Mouse (Mus musculus) T-helper 17 cell (primary cell): ENCODE measurements around the gene Gng8.

Experiments used
- in situ Hi-C, 2 experiments: fragments of 300-600 bp; cut with MboI, MseI; formaldehyde crosslinking; loops; 1 replicate in 1 of 2; 2 replicates in 1 of 2; pipeline ENCODE4 v1.15.1; 2025; ENCODE audit warnings: high pct_unique_total_duplicates in 2 of 2

Gene Gng8

DNA sequence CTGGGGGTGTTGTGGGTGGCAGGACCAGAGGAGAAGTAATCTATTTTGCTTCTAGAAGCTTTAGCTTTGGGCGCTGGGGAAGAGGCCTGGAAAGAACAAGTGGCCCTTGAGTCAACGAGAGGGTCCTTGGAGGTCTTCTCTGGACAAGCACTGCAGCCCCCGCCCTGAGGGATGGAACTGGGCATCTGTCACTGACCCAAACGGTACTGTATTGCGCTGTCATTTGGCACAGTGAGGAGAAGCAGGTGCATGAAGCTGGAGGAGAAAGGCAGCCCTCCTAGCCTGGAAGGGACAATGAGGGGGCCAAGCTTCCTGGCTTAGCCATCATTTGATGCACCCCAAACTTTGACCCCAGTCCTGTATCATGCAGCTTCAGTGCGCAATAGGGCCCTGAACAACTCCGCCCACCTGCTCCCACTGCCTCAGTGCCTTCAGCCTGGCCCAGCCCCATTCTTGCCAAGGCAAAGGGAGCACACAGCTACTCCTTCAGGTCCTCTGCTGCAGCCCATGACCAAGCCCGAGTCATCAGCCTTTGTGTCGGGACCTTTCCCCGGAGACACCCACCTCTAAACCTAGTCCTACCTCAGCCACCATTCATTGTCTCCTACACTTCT lies 30.9 kb downstream of the Gng8 start:
- in situ Hi-C loops = loop anchor here (5.0 kb wide), 2 partner anchors 50 to 105 kb away; partner anchors contain the start of genes Fkrp (in 2 of the 2) and Strn4 (in 2 of the 2)

- in situ Hi-C loops = loop anchor here (5.0 kb wide), 2 partner anchors 51 to 106 kb away; partner anchors contain the start of genes Fkrp (in 2 of the 2) and Strn4 (in 2 of the 2)
Observed at GRCm38 (mm10) chr7:16923283-16924036, 31.9 kb downstream of the Gng8 start.

DNA sequence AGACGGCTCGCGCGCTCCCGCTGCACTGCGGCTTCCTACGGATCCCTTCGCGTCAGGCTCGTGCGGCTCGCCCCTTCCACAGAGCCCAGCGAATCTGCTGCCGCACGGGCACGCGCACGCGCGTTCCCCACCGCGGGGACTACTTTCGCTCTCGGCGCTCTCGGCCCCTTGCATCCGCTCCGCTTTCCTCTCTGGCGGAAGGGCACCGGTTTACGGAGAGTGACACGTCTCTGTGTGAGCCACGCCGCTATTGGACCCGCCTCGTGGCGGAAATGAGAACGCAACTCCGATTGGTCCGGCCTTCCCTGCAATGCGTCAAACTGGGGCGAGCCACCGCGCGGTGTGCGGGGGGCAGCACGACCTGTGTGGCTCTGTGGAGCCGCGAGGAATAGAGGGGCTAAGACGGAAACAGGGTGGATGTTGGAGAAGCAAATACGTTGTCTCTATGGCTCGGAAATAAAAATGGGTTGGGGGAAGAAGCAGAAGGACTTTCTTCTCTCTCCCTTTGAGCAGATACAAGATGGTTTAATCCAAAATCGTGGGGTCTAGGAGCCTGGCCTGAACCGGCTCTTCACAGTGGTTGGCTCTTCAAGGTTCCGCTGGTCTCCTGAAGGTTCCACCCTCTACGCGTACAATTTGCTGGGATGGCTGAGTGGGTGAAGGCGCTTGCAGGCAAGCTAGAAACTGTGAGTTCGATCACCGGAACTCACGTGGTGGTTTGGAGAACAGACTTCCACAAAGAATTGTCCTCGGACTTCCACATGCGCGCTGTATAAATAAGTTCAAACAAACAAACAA lies 32.6 kb downstream of the Gng8 start, which contains the start of gene Calm3:
Calm3 (minus strand) TSS at position 78 of the 798 bp plus-strand sequence.
- in situ Hi-C loops = loop anchor here (5.0 kb wide), 2 partner anchors 52 to 107 kb away; partner anchors contain the start of genes Fkrp (in 2 of the 2) and Strn4 (in 2 of the 2)

GRCm38 (mm10) chr7:16928341-16928740 lies 36.8 kb downstream of the Gng8 start:
- in situ Hi-C loops = no loop called here

GRCm38 (mm10) chr7:16930850-16931249 lies 39.3 kb downstream of the Gng8 start:
- in situ Hi-C loops = no loop called here

DNA sequence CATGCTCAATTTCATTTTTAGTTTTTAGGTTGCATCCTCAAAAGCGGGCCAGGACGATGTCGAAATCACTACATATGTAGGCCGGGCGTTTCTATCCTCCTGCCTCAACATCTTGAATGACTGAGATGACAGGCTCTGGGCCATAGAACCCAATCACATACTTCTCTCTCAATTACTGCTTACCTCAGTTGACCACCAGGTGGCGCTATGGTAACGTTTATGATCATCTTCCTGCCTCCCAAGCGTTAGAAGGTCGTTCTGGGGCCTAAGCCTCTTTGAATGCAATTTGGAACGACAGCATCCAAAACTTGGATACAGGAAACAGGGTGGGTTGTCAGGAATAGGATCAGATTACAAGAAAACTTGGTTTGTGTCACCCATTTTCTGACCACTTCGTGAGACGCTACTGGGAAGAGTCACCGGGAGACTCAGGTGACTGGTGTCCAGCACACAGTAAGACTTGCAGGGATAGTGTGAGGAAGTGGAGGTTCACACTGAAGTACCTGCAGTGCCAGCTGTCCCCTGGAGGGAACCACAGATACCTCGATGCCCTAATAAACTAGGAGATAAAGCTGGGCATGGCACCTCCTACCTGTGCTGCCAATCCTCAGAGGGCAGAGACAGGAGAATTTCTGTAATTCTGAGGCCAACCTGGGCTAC lies 40.5 kb downstream of the Gng8 start:
- in situ Hi-C loops = no loop called here

DNA sequence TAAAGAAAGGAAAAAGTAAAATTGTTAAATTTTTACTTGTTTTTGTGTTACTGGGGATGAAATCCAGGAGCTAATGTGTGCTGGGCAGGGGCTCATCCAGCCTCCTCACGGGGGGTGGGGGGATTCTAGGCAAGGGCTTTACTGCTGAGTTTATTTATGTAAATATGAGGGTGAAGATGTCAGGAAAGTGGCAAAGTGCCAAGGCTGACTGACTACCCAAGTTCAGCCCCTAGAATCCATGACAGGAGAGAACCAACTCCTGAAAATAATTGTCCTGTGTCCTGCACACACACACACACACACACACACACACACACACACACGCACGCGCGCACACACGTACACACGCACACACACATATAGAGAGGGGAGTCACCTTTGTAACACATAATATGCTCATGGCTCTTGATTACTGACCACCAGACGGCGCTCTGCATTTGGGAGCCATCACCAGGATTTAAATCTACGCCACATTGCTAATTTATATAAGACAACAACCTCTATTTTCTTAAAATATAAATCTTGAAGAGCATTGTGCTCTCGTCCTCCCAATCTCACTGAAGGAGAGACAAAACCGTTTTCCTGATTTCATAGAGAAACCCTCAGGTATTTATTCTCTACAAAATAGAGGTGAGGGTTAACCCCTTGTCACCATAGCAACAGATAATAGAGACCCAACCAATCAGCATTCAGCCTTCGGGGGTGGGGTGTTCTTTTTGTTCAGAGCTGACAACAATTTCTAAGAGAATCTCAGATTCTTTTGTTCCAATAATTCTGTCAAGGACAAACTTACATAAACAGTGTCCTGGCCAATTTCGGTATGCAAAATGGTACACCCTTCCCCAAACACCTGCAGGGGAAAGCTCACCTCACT lies 41.4 kb downstream of the Gng8 start:
- in situ Hi-C loops = no loop called here

DNA sequence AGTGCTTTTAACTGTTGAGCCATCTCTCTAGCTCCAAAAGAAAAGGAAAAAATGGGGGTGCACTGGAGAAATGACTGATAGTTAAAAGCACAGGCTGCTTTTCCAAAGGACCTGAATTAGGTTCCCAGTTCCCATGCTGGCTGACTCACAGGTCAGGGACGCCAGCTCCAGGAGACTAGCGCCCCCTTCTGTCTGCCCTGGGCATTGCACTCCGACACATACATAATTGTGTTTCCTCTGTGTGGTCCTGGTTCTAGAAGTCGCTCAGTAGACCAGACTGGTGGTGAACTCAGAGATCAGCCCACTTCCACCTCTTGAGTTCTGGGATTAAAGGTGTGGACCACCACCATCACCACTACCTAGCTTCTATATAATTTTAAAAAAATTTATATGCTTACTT lies 45.7 kb downstream of the Gng8 start:
- in situ Hi-C loops = no loop called here

DNA sequence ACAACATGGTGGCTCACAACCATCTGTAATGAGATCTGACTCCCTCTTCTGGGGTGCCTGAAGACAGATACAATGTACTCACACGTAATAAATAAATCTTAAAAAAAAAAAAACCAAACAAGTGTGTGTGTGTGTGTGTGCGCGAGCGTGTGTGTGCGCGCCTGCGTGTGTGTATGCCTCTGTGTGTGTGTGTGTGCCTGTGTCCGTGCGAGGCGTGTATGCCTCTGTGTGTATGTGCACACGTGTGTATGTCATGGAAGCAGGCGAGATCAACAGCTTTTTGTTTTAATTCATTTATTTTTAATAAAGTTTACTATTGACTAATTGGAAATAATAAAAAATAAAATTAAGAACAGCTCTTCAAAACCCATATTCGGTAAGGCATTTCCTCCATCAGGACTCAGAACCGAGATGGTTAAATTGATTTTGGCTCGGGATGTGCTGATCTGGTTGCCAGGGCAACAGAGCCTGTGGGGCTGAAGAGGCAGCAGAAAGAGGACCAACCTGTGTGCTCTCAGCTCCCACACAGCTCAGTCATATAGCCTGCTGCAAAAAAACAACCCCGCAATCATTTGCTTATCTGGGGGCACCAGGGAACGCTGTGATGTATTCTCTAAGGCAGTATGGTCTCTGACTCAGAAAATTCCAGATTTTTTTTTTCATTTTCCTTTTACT lies 46.7 kb downstream of the Gng8 start:
- in situ Hi-C loops = no loop called here

- in situ Hi-C loops = loop anchor here in 1 of 2 experiments (10.0 kb wide), 1 partner anchor 55 kb away; the partner anchor contains the start of gene Ccdc8
Observed at GRCm38 (mm10) chr7:16940292-16940691, 48.7 kb downstream of the Gng8 start.

GRCm38 (mm10) chr7:16942861-16943260 lies 51.3 kb downstream of the Gng8 start:
- in situ Hi-C loops = loop anchor here in 1 of 2 experiments (10.0 kb wide), 1 partner anchor 52 kb away; the partner anchor contains the start of gene Ccdc8

DNA sequence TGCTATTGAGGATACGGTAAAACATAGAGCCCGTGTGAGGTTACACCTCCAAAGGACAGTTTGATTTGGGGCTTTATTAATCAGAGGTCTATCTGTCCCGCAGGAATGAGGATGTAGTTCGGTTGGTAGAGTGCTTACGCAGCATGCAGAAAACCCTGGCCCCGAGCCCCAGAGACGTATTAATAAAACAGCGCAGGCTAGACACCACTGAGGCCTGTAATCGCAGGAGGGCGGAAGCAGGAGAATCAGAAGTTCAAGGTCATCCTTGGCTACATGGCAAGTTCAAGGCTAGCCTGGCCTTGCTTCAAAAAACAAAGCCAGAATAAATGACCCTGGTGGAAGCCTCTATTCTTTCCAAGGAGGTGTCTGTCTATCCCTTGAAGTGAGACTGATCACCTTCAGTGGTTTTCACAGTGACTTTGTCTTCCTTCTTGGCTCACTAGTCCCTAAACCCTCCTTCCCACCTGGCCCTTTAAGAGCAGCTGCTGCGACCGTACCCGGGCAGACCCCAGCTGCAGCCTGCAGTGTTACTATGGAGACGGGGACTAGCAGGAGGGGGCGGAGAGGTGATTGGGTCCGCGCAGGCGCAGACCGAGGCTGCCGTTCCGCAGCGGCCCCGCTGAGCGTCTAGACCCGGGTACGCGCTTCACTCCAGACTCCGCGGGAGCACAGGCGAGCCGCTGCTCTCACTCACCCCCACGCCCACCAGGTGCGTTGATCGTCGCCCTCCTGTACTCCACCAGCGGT lies 52.6 kb downstream of the Gng8 start, which contains the start of gene Pnmal2:
Pnmal2 (plus strand) TSS at position 622 of the 747 bp plus-strand sequence.
- in situ Hi-C loops = loop anchor here in 1 of 2 experiments (10.0 kb wide), 1 partner anchor 51 kb away; the partner anchor contains the start of gene Ccdc8

- in situ Hi-C loops = loop anchor here in 1 of 2 experiments (5.0 to 10.0 kb wide), 2 partner anchors 50 to 107 kb away; partner anchors contain the start of gene Ccdc8
Observed at GRCm38 (mm10) chr7:16944808-16945315, 53.3 kb downstream of the Gng8 start.
